Mouse (Mus musculus) liver, embryonic 14.5 days (tissue): ENCODE measurements around the gene Aqp7. TPM values are rescaled to one million over a fixed set of nuclear protein-coding genes. Genes with fewer than 3 reads are reported as not detected.

ENCODE experiments used
- ATAC-seq: fragments of 200-750 bp; cut with Nextera tagmentation; 2 replicates; pipeline ENCODE4 v1.8.0; 2017; ENCODE audit warnings: moderate number of reproducible peaks, mild to moderate bottlenecking, moderate library complexity; ENCODE audit not compliant: insufficient read depth
- DNase-seq, 3 experiments: peaks; one replicate each; pipeline ENCODE4 v3.0.0-alpha.2; 2012 to 2013; ENCODE audit warnings: low read depth in 3 of 3, low spot score in 3 of 3
- H3K27ac ChIP-seq: fragments of 300-500 bp; sonication (generic); 2 replicates; pipeline ENCODE4 v1.5.1; 2014; ENCODE audit warnings: moderate library complexity, mild to moderate bottlenecking, control low read depth, inconsistent platforms
- H3K27me3 ChIP-seq: fragments of 300-500 bp; sonication (generic); 2 replicates; pipeline ENCODE4 v1.6.1; 2014; ENCODE audit warnings: mild to moderate bottlenecking, low read length, moderate library complexity; ENCODE audit not compliant: control insufficient read depth, insufficient read depth
- H3K36me3 ChIP-seq: fragments of 300-500 bp; sonication (generic); replicated peaks from 2 replicates; pipeline ENCODE4 v1.6.1; 2014; ENCODE audit warnings: low read depth; ENCODE audit not compliant: control insufficient read depth, insufficient read depth
- H3K4me1 ChIP-seq, 2 experiments: fragments of 200-500 bp in 1 of 2; fragments of 300-500 bp in 1 of 2; sonication (generic) in 1 of 2; replicated peaks; 2 replicates each; pipeline ENCODE4 v1.6.1; 2012 to 2014; ENCODE audit warnings: antibody characterized with exemption in 1 of 2, inconsistent platforms in 1 of 2, low read length in 1 of 2; ENCODE audit not compliant: control insufficient read depth in 2 of 2, insufficient read depth in 2 of 2
- H3K4me2 ChIP-seq: fragments of 300-500 bp; sonication (generic); 2 replicates; pipeline ENCODE4 v1.6.1; 2014; ENCODE audit warnings: low read depth, mild to moderate bottlenecking, control low read depth, moderate library complexity
- H3K4me3 ChIP-seq, 2 experiments: fragments of 200-500 bp in 1 of 2; fragments of 300-500 bp in 1 of 2; sonication (generic) in 1 of 2; 2 replicates each; pipeline ENCODE4 v1.5.1; 2012 to 2014; ENCODE audit warnings: low read depth in 2 of 2, low read length in 2 of 2, mild to moderate bottlenecking in 2 of 2, control low read depth in 1 of 2, inconsistent platforms in 1 of 2, moderate library complexity in 1 of 2; ENCODE audit not compliant: insufficient read depth in 1 of 2
- H3K9ac ChIP-seq: fragments of 300-500 bp; sonication (generic); replicated peaks from 2 replicates; pipeline ENCODE4 v1.6.1; 2014; ENCODE audit warnings: mild to moderate bottlenecking, control low read depth, moderate library complexity
- H3K9me3 ChIP-seq: fragments of 300-500 bp; sonication (generic); 2 replicates; pipeline ENCODE4 v1.6.1; 2016; ENCODE audit warnings: low read length, mixed read lengths; ENCODE audit not compliant: control insufficient read depth
- CTCF ChIP-seq: IDR thresholded peaks from 2 replicates; pipeline ENCODE4 v1.5.1; 2016; ENCODE audit warnings: antibody characterized with exemption, low read depth, control low read depth
- EP300 ChIP-seq: IDR thresholded peaks from 2 replicates; pipeline ENCODE4 v1.6.1; 2016; ENCODE audit warnings: antibody characterized with exemption, low read depth
- WGBS: fragments of 180-500 bp; shearing (Covaris S2); extraction: QIAGEN DNeasy Blood & Tissue Kit; methylation state at CpG from one replicate; pipeline ENCODE4 v1.1.7; 2014; ENCODE audit not compliant: insufficient replicate concordance; 5-methylcytosine and 5-hydroxymethylcytosine counted together
- polyA plus RNA-seq, 2 experiments: library from polyadenylated mRNA; depleted of rRNA in 1 of 2; stranded (reverse) in 1 of 2; unstranded in 1 of 2; fragments of >200 nt; fragmentation: Nextera tagmentation in 1 of 2; extraction: Ambion mirVana in 1 of 2; gene quantifications; 2 replicates each; pipeline versions ENCODE4 v1.2.1 to v1.2.3; 2012 to 2014

Aqp7 gene
- polyA plus RNA-seq, 2 experiments = 0.50 to 1.1 TPM

GRCm38 (mm10) chr4:41063894-41064673 lies 16.1 kb upstream of the Aqp7 start:
- no peak overlapping the region for H3K9ac ChIP-seq
- no peaks in the 10 kb centered on the region for H3K4me1 ChIP-seq
- H3K27me3 ChIP-seq = no peaks in the 10 kb centered on the region
- H3K4me3 ChIP-seq = no peak overlapping the region
- peak; percentile 75 for TF ChIP-seq CTCF
- no peak for TF ChIP-seq EP300
- no peaks in the 10 kb centered on the region for H3K9me3 ChIP-seq
- no peak overlapping the region for H3K27ac ChIP-seq
- WGBS = 22% methylated on average over 16 of the region's 16 CpGs
- no peaks in the 10 kb centered on the region for H3K36me3 ChIP-seq
- DNase-seq = no peak
- H3K4me2 ChIP-seq = peak overlapping the region; percentile 1
- no peak for ATAC-seq

GRCm38 (mm10) chr4:41063351-41063750 lies 15.4 kb upstream of the Aqp7 start:
- Histone ChIP-seq H3K9ac (no peak overlapping the region), H3K36me3 (no peaks in the 10 kb centered on the region), H3K4me1 (no peaks in the 10 kb centered on the region), H3K27me3 (no peaks in the 10 kb centered on the region), H3K27ac (no peak overlapping the region), H3K4me3 (no peak overlapping the region), H3K4me2 (no peak overlapping the region), H3K9me3 (no peaks in the 10 kb centered on the region)
- DNase-seq = no peak
- no peak for ATAC-seq
- TF ChIP-seq CTCF (no peak), EP300 (no peak)
- WGBS = 48% methylated on average over 3 of the region's 3 CpGs

- peaks cover 8 to 19% of the 10 kb centered on the region in 2 experiments for H3K4me1 ChIP-seq
- no peaks in the 10 kb centered on the region for H3K36me3 ChIP-seq
- TF ChIP-seq EP300 = no peak
- no peak for TF ChIP-seq CTCF
- ATAC-seq (peak; percentile 60), DNase-seq (no peak)
- no peak overlapping the region for H3K4me3 ChIP-seq
- 48% methylated on average over 7 of the region's 9 CpGs for WGBS
- H3K9me3 ChIP-seq = no peaks in the 10 kb centered on the region
- H3K27me3 ChIP-seq = no peaks in the 10 kb centered on the region
- peak overlapping the region; percentile 20; the same call in 1 of the 2 replicates for H3K4me2 ChIP-seq
- H3K9ac ChIP-seq = no peak overlapping the region
- H3K27ac ChIP-seq = no peak overlapping the region
Observed at GRCm38 (mm10) chr4:41057361-41057760, 9.4 kb upstream of the Aqp7 start.

GRCm38 (mm10) chr4:41056742-41057332 lies 8.9 kb upstream of the Aqp7 start:
- no peak for DNase-seq
- Histone ChIP-seq H3K9ac (no peak overlapping the region; the same call in 1 of the 2 replicates), H3K27me3 (no peaks in the 10 kb centered on the region), H3K4me1 (peaks cover 8 to 19% of the 10 kb centered on the region in 2 experiments), H3K36me3 (no peaks in the 10 kb centered on the region), H3K9me3 (no peaks in the 10 kb centered on the region), H3K4me3 (no peak overlapping the region), H3K4me2 (no peak overlapping the region; the same call in 1 of the 2 replicates), H3K27ac (no peak overlapping the region)
- ATAC-seq = no peak
- WGBS = 61% methylated on average over 7 of the region's 7 CpGs
- TF ChIP-seq EP300 = no peak
- TF ChIP-seq CTCF = no peak

- Histone ChIP-seq H3K36me3 (no peaks in the 10 kb centered on the region), H3K4me1 (peaks cover 8 to 19% of the 10 kb centered on the region in 2 experiments), H3K4me2 (no peak overlapping the region), H3K9me3 (no peaks in the 10 kb centered on the region), H3K4me3 (no peak overlapping the region), H3K27ac (no peak overlapping the region), H3K27me3 (no peaks in the 10 kb centered on the region), H3K9ac (no peak overlapping the region)
- TF ChIP-seq CTCF (no peak), EP300 (no peak)
- WGBS = 67% methylated on average over 1 of the region's 1 CpGs
- no peak; the same call in 1 of the 2 replicates for ATAC-seq
- no peak for DNase-seq
Observed at GRCm38 (mm10) chr4:41056253-41056652, 8.3 kb upstream of the Aqp7 start.
